22 mouse cellular contexts compared by ENCODE assay signal in the genomic region with DNA sequence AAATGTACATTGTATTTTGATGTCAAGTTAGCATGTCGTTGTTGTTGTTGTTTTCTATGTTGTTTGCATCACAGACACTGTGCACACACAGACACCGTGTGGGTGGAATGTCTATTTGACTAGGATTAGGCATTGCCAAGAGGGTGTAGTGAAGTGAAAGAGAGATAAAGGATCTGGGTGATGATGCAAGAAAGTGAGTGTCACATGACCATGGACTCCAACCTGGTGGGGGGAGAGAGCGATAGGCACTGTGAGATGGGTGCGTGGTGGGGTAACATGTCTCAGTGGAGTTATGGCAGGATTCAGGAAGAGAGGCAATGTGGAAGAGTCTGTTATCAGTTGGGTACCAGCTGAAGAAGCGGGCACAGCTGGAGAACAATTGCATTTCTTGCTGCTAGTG. TPM values are rescaled to one million over a fixed set of nuclear protein-coding genes. Genes with fewer than 3 reads are reported as not detected.
"Had no signal": no experiment of that assay in that cellular context is flagged by ENCODE, and none has a peak within 500 bp of the region (broad histone marks: within the 10 kb centered on the region; RNA-seq: fewer than 3 reads in every experiment).

No protein-coding gene starts in this region.

- ATAC-seq: midbrain, embryonic 15.5 days had no signal

- H3K36me3 ChIP-seq: limb, embryonic 15.5 days; lung, embryonic 15.5 days; midbrain, embryonic 15.5 days; neural tube, embryonic 12.5 days had no signal

- H3K27me3 ChIP-seq: limb, embryonic 15.5 days; lung, embryonic 15.5 days; midbrain, embryonic 15.5 days; neural tube, embryonic 12.5 days had no signal

- H3K4me1 ChIP-seq: neural tube, embryonic 12.5 days had no signal

- H3K9me3 ChIP-seq: limb, embryonic 15.5 days; lung, embryonic 15.5 days; midbrain, embryonic 15.5 days; neural tube, embryonic 12.5 days had no signal

- H3K9ac ChIP-seq: limb, embryonic 15.5 days; lung, embryonic 15.5 days; midbrain, embryonic 15.5 days; neural tube, embryonic 12.5 days had no signal

- H3K4me3 ChIP-seq: limb, embryonic 15.5 days; lung, embryonic 15.5 days; midbrain, embryonic 15.5 days; neural tube, embryonic 12.5 days had no signal

- H3K4me2 ChIP-seq: limb, embryonic 15.5 days; lung, embryonic 15.5 days; midbrain, embryonic 11.5 days; midbrain, embryonic 15.5 days; neural tube, embryonic 12.5 days had no signal

- H3K27ac ChIP-seq: kidney, postnatal 0 days; limb, embryonic 15.5 days; lung, embryonic 15.5 days; midbrain, embryonic 15.5 days; neural tube, embryonic 12.5 days had no signal

- DNase-seq: kidney, adult 9 months; kidney, postnatal 36 days; layer of hippocampus, adult 9-11 months; layer of hippocampus, postnatal 36 days; retina, postnatal 1 day; right cerebral cortex, postnatal 4 days; spleen, adult 18-20 months; thymus, adult 18-20 months; thymus, postnatal 14 days had no signal

RNA-seq across cellular contexts. Expression of a gene that starts 4.0 kb away (rescaled TPM):
- total RNA-seq: left cerebral cortex, adult 8-10 months; megakaryocyte, adult 5-6 weeks; monocyte, adult 5-6 weeks; neutrophil, adult 5-6 weeks had no signal
- polyA plus RNA-seq: intestine, embryonic 14.5 days; kidney, postnatal 0 days; limb, embryonic 11.5 days; limb, embryonic 15.5 days; midbrain, embryonic 11.5 days; midbrain, embryonic 15.5 days; stomach, embryonic 14.5 days had no signal
